Mouse (Mus musculus) liver, postnatal 0 days (tissue): ENCODE results near the gene Gsdma2. TPM values are rescaled to one million over a fixed set of nuclear protein-coding genes. Genes with fewer than 3 reads are reported as not detected.
A peak's percentile ranks its signal among the peaks of the same experiment; 100 is the strongest.
"Not testable (repeated sequence)": the region's sequence is repeated elsewhere in the genome, so short reads cannot be mapped to it uniquely, and the experiment has no call there.

Experiments used
- ATAC-seq: fragments of 200-750 bp; cut with Nextera tagmentation; 2 replicates; pipeline ENCODE4 v1.8.0; 2017; ENCODE audit warnings: mild to moderate bottlenecking, moderate library complexity
- DNase-seq: peaks from one replicate; pipeline ENCODE4 v3.0.0-alpha.2; 2016
- H3K27ac ChIP-seq: fragments of 300-500 bp; sonication (generic); 2 replicates; pipeline ENCODE4 v1.5.1; 2014; ENCODE audit warnings: antibody characterized with exemption, moderate library complexity, mild to moderate bottlenecking, low read depth
- H3K27me3 ChIP-seq: fragments of 300-500 bp; sonication (generic); 2 replicates; pipeline ENCODE4 v1.6.1; 2014; ENCODE audit warnings: low read length, control low read depth, mixed read lengths; ENCODE audit not compliant: insufficient read depth
- H3K36me3 ChIP-seq: fragments of 300-500 bp; sonication (generic); replicated peaks from 2 replicates; pipeline ENCODE4 v1.6.1; 2014; ENCODE audit warnings: mild to moderate bottlenecking, control low read depth, low read length, moderate library complexity, mixed read lengths; ENCODE audit not compliant: insufficient read depth
- H3K4me1 ChIP-seq: fragments of 300-500 bp; sonication (generic); 2 replicates; pipeline ENCODE4 v1.6.1; 2014; ENCODE audit warnings: antibody characterized with exemption, mild to moderate bottlenecking, control low read depth; ENCODE audit not compliant: insufficient read depth
- H3K4me2 ChIP-seq: fragments of 300-500 bp; sonication (generic); 2 replicates; pipeline ENCODE4 v1.6.1; 2014; ENCODE audit warnings: low read depth, mild to moderate bottlenecking, low read length, moderate library complexity, mixed read lengths
- H3K4me3 ChIP-seq: fragments of 300-500 bp; sonication (generic); 2 replicates; pipeline ENCODE4 v1.5.1; 2014; ENCODE audit warnings: low read depth, low read length
- H3K9ac ChIP-seq: fragments of 300-500 bp; sonication (generic); replicated peaks from 2 replicates; pipeline ENCODE4 v1.6.1; 2014; ENCODE audit warnings: mild to moderate bottlenecking, moderate library complexity
- H3K9me3 ChIP-seq: fragments of 300-500 bp; sonication (generic); 2 replicates; pipeline ENCODE4 v1.6.1; 2016; ENCODE audit warnings: mild to moderate bottlenecking, control low read depth, low read length, mixed read lengths
- CTCF ChIP-seq: sonication (generic); IDR thresholded peaks from 2 replicates; pipeline ENCODE4 v1.5.1; 2016; ENCODE audit warnings: antibody characterized with exemption, low read depth
- EP300 ChIP-seq: IDR thresholded peaks from 2 replicates; pipeline ENCODE4 v1.6.1; 2016; ENCODE audit warnings: antibody characterized with exemption, low read depth, mild to moderate bottlenecking
- WGBS: fragments of 180-500 bp; shearing (Covaris S2); extraction: QIAGEN DNeasy Blood & Tissue Kit; methylation state at CpG from one replicate; pipeline ENCODE4 v1.1.7; 2014; ENCODE audit not compliant: insufficient replicate concordance; 5-methylcytosine and 5-hydroxymethylcytosine counted together
- polyA plus RNA-seq: library from polyadenylated mRNA; unstranded; fragments of >200 nt; fragmentation: Nextera tagmentation; extraction: Ambion mirVana; gene quantifications from 2 replicates; pipeline ENCODE4 v1.2.1, GENCODE M21; 2015

Gsdma2 gene
- polyA plus RNA-seq, 1 experiment from 2014 or later = not detected

- TF ChIP-seq CTCF = peak; percentile 44
- no peak for TF ChIP-seq EP300
- peaks cover 35% of the 10 kb centered on the region for H3K27me3 ChIP-seq
- no peak for ATAC-seq
- no peak overlapping the region for H3K9ac ChIP-seq
- H3K9me3 ChIP-seq = no peaks in the 10 kb centered on the region
- no peaks in the 10 kb centered on the region for H3K36me3 ChIP-seq
- H3K4me3 ChIP-seq = no peak overlapping the region
- peaks cover 5% of the 10 kb centered on the region; the same call in 1 of the 2 replicates for H3K4me1 ChIP-seq
- H3K4me2 ChIP-seq = no peak overlapping the region
- no peak overlapping the region for H3K27ac ChIP-seq
- WGBS = 66% methylated on average over 2 of the region's 2 CpGs
- DNase-seq = no peak
These were observed 42.6 kb upstream of the Gsdma2 start for GRCm38 (mm10) chr11:98603953-98604352.

DNA sequence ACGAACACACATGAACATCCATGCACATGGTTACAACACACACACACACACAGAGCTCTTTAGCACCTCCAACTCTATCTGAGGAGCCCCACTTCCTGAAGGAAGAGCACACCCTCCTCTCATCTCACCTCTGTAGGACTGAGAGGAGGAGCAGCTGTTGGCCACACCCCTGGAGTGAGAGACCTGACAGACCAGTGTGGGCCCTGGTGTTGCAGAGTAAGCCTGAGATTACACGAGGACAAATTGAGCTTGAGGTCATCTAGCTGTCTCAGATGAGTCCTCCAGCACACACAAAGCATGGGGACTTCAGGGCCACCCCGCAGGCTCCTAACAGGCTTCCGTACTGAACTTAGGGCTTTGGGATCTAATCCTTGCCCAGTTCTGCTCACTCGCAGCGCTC is 41.6 kb upstream of the Gsdma2 start:
- not testable (repeated sequence) for H3K9ac ChIP-seq, H3K4me2 ChIP-seq, DNase-seq, H3K4me3 ChIP-seq, H3K9me3 ChIP-seq, H3K36me3 ChIP-seq, H3K27ac ChIP-seq, ATAC-seq, H3K4me1 ChIP-seq
- H3K27me3 ChIP-seq = peaks cover 27% of the 10 kb centered on the region
- WGBS = 63% methylated on average over 6 of the region's 6 CpGs

DNA sequence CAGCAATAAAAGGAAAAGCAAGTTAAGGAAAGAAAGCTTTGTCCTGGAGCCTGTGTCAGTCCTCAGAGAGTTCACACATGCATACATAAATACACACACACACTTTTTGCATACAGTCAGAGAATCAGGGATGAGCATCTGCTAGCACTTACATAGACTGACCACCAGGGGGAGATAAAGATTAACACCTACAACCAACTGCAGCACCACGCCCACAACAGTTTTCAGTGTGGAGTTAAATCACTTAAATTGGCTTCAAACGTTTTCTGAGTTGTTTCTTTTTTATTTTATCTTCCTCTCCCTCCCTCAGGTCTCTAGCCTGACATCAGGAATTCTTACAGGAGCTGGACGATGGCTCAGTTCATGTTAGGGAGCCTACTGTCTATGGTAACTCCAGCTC is 39.8 kb upstream of the Gsdma2 start:
- no peak overlapping the region for H3K4me2 ChIP-seq
- 10% methylated on average over 3 of the region's 3 CpGs for WGBS
- DNase-seq = peak; percentile 33
- no peak for ATAC-seq
- H3K9me3 ChIP-seq = no peaks in the 10 kb centered on the region
- peaks cover 5% of the 10 kb centered on the region; the same call in 1 of the 2 replicates for H3K4me1 ChIP-seq
- H3K4me3 ChIP-seq = no peak overlapping the region
- H3K27me3 ChIP-seq = peaks cover 8% of the 10 kb centered on the region; the same call in 1 of the 2 replicates
- TF ChIP-seq EP300 = no peak
- peak; percentile 91 for TF ChIP-seq CTCF
- H3K9ac ChIP-seq = no peak overlapping the region
- no peak overlapping the region for H3K27ac ChIP-seq
- no peaks in the 10 kb centered on the region for H3K36me3 ChIP-seq

- Histone ChIP-seq H3K4me2 (no peak overlapping the region), H3K27ac (no peak overlapping the region), H3K4me3 (no peak overlapping the region), H3K36me3 (no peaks in the 10 kb centered on the region), H3K9ac (no peak overlapping the region), H3K9me3 (peaks cover 2% of the 10 kb centered on the region; the same call in 1 of the 2 replicates), H3K27me3 (no peaks in the 10 kb centered on the region), H3K4me1 (no peaks in the 10 kb centered on the region)
- DNase-seq (no peak), ATAC-seq (no peak)
- TF ChIP-seq CTCF = no peak
- no peak for TF ChIP-seq EP300
- 82% methylated on average over 13 of the region's 13 CpGs for WGBS
These were observed 25.8 kb upstream of the Gsdma2 start for GRCm38 (mm10) chr11:98620791-98621190.

DNA sequence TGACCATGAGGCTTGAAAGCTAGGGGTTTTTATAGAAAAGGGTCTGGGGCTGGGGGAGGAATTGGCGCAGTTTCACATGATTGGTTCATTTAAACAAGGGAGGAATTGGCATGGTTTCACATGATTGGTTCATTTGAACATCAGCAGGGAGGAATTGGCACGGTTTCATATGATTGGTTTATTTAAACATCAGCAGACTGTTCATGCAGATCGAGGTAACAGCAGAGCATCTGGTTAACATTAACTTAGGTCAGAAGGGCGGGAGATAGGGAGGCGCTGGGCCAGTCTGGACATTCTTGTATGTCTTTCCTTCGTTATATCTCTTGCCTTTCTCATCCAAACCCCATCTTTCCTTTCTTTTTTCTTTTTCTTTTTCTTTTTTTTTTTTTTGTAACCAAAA is 22.6 kb upstream of the Gsdma2 start:
- not testable (repeated sequence) for H3K27ac ChIP-seq, H3K36me3 ChIP-seq, H3K27me3 ChIP-seq, H3K4me3 ChIP-seq, DNase-seq, H3K9me3 ChIP-seq, H3K4me1 ChIP-seq, ATAC-seq, H3K9ac ChIP-seq, H3K4me2 ChIP-seq
- WGBS = 73% methylated on average over 6 of the region's 6 CpGs

DNA sequence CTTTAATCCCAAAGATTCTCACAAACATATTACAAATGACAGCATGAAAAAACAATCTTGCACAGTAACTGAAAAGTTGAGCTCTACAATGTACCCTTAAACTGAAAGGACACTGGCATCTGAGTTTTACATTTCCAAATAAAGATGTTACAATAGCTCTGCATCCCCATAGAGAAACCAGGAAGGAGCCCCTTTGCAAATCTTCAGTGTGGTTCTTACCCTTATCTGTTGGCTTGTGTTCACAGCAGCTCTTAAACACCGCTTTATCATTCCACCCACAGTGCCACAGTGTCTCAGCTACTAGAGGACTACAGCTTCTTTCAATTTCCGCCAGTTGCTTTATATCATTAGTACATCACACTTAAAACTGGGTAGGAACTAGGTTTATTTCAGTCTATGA is 22.2 kb upstream of the Gsdma2 start:
- 69% methylated on average over 2 of the region's 2 CpGs for WGBS

More for the DNA sequence above, 22.2 kb upstream of the Gsdma2 start:
- not testable (repeated sequence) for H3K4me3 ChIP-seq, DNase-seq, H3K27me3 ChIP-seq, H3K36me3 ChIP-seq, H3K9ac ChIP-seq, H3K9me3 ChIP-seq, H3K4me1 ChIP-seq, ATAC-seq, H3K4me2 ChIP-seq, H3K27ac ChIP-seq
